Mouse (Mus musculus): ENCODE results near the gene Aldh1a3. TPM values are rescaled to one million over a fixed set of nuclear protein-coding genes. Genes with fewer than 3 reads are reported as not detected.

The Aldh1a3 gene
- total RNA-seq (2021): 1 to 10 TPM in 1 of 2 experiments, under 1 TPM in 1; 0.37 to 1.4 TPM
- long read RNA-seq, experiment 1: 0 reads
- long read RNA-seq, experiment 2: 0 reads

DNA sequence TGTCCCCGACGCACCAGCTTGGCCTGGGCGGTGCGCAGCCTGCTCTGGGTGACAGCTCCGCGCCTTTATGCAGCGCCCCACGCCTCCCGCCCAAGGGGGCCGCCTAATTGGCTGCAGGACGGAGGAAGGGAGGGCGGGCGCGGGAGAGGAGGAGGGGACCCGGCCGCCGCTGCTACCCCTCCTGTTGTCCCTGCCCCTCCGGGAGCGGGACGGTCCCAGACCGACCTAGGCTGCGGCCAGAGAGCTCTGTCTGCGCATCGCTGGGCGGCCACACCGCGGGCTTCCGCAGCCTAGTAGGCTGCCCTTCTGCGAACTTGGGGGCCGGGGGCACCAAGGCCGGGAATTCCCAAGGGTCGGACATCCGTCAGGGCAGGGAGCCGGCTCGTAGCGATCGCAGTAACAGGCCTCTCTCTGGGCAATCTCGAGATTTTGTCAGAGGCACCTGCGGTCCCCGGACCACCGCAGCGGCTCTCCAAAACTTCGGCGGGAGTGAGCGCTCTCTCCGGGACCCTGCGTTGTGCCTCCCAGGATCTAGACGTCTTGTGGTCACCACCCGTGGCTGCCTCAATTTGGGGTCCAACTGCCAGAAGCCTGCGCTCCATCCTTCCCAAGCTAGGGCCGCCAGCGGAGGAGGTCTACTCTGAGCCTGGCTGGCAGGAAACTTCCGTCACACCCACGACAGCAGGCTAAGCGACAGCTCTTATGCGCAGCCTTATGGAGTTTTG lies at the start of gene Aldh1a3:
Aldh1a3 (minus strand) TSS at position 81 of the 725 bp plus-strand sequence.
- peak; percentile 27 for DNase-seq (ENCODE audit: low spot score)

DNA sequence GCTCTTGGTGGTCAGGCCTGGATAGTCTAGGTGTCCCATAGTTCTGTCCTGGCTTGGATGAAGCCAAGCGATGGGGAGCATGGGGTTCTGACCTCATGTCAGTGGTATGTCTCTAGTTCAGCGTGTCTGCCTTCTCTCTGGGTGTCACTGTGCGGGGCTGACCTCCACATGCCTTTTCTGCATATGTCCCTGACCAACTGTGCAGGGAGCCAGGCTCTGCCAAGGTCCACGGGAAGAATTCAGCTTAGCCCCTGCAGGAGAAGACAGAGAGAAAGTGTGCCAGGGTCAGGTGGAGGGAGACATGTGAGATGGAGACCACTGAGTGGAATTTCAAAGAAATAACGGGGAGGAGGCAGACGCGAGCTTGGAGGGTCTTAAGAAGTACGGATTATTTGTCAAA lies 49.0 kb upstream of the Aldh1a3 start:
- no peak for DNase-seq (ENCODE audit: low spot score)

DNA sequence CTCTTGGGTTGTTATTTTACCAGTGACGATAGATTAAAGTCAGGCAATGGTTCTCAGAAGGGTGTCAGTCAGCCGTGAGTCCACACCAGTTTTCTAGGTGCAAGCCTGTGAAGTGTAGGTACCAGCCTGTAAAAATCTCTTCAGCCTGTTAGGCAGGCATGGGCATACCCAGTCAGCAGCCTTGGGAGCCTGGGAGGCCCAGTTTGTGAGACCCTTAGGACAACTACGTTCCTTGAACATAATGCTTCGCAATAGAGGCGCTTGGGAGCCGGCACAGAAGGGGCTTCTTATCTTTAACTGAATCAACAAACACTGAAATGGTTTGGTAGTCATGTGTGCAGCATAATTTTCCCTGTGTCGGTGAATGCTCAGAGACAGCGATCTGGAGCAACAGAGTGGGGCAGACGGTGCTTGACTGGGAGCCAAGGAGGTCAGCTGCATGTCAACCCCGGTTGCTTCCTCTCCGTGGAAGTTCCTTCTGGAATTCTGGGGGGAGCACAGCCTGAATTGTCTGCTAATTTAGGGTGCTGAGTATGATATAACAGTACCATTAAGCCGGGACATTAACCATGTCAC lies 44.4 kb upstream of the Aldh1a3 start:
- DNase-seq (ENCODE audit: low spot score): no peak

DNA sequence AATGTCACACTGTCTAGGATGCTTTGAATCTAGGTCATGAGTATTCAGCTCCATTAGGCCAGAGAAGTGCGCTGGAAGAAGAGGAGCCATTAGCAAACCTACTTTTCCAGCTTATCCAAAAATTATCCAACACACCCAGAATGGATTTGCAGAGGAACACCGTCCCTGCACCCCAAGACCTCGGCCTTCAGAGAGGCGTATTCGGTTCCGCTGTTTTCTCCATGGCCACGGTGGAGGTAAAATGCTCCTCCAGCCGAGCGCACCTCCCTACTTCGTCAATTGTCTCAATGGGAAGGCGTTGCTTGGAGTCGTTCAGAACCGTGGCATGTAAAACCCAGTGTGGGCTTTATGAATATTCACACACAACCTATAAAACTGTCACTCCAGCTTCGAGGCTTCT lies 39.3 kb upstream of the Aldh1a3 start:
- DNase-seq (ENCODE audit: low spot score): no peak

DNA sequence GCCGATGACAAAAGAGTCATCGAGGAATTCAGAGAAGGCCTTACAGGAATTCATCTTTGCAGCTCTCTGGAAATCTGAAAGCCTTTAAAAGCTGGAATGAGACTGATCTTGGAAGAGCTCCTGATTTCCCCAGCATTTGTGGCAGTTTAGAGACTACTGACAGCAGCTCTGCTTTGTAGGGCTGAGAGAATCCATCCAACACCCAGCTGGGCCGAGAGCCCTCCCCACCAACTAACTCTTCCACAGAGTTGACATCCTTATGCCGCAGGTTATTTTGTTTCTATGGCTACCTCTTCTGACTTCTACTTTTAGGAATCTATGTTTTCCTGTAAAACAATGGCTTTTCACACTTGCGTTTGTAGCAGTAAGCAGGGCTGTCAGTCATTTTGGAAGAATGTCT lies 37.9 kb upstream of the Aldh1a3 start:
- no peak for DNase-seq (ENCODE audit: low spot score)

DNA sequence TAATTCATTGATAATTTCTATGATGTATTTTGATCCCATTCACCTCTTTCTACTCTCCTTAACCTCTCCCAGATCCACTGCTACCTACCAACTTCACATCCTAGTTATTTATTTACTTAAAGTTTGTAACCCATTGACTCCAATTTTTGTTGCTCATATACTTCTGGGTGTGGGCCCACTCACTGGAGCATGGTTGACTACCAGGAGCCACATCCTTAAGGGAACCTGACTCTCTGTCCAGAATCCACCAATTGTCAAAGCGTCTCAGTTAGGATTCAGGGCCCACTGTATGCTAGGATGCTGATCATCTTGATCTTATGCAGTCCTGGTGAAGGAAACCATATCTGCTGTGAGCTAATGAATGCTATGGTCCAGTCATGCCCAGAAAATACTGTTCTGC lies 35.8 kb upstream of the Aldh1a3 start:
- no peak for DNase-seq (ENCODE audit: low spot score)

DNA sequence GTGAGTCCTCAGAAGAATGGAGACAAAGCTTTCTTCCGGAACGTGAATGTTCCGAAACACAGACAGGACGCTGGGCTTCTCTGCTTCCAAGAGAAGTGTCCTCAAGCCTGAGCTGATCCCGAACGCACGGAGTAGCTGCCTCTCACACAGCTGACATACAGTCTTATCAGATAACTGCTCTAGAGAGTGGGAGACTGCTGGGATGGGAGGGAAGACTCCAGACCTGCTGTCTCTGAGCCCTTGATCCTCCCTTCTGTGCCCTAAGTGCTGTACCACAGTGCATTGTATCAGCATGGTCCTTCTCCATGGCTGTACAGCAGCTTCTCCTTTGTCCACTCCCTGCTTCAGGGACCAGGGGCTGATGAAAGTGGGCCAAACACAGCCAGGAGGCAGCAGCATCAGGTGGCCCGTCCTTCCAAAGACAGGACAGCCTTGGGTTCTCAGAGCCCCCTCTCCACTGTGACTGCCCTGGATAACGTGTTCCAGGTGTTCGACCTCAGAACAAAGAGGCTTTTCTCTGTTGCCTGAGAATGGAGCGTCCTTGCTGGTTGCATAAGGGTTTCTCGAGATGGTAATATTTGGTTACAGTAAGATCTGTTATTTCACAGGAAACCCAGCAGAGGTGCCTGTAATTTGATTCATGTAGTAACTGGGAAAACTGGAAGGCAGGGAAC lies 24.4 kb upstream of the Aldh1a3 start:
- no peak for DNase-seq (ENCODE audit: low spot score)

DNA sequence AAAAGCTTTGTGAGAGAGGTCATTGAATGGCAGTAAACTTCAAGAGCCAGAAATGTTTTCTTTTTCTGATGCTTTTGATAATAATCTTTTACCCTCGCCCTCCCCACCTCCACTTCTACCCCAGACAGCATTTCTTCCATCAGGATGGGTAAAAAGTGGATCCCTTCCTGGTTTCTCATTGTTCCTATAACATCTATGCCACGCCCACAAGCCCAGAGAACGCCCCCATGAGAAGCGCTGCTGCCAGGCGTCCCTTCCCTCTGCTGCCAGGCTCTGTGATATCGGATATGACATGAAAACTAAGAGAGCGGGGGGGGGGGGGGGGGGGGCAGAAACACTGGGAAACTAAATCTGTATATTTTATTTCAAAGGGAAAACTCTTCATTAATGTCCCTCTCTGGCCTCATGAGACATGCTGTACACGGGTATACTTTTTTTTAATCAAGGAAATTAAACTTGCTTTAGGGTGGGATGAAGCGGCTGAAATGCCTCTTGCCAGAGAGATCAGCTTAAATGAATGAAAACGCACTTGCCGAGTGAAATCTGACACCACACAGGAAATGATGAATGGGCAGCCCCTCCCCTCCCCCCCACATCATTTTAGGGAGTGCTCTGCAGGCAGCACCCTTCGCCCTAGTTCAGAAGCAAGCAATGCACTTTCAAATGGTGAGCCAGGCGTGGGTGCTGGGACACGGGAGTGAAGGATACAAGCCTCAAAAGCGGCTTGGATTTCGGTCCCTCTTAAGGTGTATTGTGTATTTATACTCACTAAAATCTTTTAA lies 22.8 kb upstream of the Aldh1a3 start:
- DNase-seq (ENCODE audit: low spot score): no peak

DNA sequence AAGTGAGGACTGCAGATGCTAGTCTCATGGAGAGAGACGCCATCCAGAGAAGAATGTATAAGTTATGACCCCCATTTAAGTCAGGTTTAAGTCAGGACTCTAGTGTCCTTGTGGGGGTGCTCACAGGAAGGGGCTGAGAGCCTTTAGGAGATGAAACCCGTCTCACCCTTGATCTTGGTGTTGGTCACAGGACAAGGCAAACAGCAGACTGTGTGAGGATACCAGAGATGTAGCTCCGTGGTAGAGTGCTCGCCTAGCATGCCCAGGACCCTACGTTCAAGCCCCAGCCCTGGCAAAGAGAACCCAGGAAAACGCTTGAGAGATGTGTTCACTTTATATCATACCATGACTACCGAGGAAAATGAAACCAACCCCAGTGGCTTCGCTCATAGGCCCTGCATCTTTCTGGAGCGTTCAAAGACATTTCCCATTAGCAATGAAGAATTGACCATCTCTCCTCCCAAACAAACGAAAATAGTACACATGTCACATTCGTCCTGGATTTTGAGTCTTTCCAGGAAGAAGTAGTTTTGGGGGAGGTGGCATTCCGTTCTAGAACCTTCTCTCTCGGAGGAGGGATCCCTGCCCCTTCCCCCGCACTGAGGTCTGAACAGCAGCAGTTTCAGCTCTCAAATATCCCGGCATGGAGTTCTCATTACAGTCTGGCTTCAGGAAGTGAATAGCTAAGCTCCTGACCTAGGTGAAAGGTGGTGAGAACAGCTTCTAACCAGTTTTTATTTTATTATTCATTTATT lies 21.6 kb upstream of the Aldh1a3 start:
- DNase-seq (ENCODE audit: low spot score): no peak

DNA sequence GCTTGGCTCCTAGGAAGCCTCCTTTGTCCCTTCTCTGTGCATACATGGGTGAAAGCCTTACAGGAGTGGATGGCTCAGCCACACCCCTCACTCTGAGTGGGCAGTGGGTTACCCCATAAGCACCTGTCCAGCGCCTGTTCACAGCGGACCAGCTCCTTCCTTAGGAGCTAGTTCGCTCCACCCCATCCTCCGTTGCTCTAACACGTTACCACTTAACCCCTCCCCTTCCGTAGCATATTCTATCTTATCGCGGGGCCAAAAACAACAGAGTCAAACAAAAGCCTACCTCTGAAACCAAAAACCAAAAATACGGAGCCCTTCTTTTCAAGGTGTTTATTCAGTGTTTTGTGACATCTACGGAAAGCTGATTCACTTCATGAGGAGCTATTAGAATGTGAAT lies 21.0 kb upstream of the Aldh1a3 start:
- DNase-seq (ENCODE audit: low spot score): no peak

DNA sequence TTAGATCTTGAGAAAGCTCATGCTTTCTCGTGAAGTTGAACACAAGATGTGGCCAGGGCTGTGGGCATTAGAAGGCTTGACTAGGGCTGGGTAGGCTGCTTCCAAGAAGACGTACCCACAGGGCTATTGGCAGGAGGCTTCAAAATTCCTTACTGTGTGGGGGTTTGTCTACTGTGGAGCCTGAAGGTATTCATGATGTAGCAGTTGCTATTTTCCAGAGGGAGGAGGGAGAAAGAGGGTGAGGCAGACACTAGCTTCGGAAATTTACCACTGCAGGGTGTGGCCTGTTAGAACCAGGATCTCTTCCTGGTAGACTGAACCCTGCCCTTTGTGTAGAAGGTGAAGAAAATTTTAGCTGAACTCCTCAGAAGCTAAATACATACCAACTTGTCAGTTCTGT lies 19.5 kb upstream of the Aldh1a3 start:
- no peak for DNase-seq (ENCODE audit: low spot score)

DNA sequence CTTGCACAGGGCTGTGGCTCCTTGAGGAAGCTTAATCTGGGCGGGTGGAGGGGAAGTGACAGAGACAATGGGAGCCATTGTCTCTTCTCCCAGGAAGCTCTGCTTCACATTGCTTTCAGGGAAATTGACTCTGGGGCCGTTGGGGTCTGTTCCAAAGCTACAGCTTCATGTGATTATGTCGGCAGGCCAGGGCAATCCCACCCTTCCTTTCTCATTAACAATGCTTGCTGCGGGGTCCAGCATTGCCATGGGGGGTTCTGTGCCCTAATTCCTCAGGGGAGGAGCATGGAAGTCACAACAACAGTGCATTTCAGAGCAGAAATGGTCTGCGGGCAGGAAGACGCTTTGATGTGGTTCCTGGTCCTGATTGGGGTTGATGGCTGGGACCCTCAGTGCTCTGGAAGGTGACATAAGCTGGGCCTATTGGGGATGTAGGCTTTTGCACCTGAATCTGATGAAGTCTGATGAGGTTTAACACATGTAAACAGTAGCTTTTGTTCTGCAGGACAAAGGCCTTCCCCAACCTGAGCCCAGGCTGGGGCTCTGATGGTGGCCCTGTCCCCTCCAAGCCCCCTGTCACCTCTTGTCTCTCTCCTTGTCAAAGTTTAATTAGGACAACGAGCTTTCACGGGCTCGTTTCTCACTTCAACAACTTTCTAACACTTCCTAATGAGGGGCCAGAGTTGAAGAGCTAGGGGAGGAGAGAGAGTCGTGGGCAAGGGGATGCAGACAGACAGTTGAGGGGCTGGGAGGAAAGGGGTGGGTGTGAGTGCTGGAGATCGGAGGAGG lies 18.0 kb upstream of the Aldh1a3 start:
- no peak for DNase-seq (ENCODE audit: low spot score)

DNA sequence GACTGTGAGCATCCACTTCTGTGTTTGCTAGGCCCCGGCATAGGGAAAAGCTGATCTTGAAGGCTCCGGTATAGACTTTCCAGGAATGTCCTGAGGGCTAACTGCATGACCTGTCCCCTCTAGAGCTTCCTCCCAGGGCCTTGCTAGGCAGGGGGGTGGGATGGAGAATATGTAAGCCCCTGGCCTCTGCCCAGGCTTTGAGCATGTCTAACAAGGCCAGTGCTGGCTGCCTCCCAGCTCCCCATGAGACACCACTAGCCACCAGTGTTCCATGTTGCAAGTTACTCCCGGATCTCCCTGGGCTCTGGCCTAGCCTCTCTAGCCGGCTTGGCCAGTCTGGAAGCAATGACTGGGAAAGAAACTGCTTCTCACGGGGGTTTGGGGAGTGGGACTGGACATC lies 17.4 kb upstream of the Aldh1a3 start:
- no peak for DNase-seq (ENCODE audit: low spot score)

DNA sequence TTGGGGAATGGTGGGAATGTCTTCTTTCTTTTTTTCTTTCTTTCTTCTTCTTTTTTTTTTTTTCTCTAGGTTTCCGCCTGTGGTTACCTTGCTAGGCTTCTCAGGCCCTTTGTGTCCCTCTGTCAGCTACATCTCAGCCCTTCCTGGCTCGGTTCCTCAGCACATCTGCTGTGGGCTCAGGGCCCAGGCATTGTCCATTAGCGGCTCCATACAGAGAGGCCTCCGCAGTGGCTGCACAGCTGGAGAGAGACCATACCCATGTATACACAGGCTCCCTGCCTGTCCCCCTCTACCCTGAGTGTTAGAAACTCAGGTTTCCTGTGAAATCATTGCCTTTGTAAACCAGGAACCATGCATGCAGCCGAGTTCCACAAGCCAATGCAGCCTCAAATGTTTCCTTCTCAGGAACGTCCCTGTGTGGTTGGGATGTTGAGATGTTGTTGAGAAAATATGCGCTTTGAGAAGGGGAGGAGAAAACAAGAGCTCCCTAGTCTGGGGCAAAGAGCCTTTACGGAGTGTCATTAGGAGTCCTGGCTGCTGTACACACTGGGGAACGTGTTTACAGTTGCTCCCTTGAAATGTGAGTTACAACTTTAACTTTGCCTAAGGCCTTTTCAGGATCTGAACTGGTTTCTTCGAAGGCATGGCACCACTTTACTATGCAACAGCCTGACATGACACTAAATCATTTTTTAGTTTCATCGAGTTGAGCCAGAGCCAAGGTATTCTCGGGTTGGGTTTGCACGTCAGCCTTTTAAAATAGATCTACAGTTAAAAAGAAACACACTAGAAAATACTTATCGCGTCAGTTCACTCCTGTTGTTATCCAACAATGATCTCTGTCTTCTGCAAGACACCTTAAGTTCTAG lies 15.4 kb upstream of the Aldh1a3 start:
- DNase-seq (ENCODE audit: low spot score): peak; percentile 10

DNA sequence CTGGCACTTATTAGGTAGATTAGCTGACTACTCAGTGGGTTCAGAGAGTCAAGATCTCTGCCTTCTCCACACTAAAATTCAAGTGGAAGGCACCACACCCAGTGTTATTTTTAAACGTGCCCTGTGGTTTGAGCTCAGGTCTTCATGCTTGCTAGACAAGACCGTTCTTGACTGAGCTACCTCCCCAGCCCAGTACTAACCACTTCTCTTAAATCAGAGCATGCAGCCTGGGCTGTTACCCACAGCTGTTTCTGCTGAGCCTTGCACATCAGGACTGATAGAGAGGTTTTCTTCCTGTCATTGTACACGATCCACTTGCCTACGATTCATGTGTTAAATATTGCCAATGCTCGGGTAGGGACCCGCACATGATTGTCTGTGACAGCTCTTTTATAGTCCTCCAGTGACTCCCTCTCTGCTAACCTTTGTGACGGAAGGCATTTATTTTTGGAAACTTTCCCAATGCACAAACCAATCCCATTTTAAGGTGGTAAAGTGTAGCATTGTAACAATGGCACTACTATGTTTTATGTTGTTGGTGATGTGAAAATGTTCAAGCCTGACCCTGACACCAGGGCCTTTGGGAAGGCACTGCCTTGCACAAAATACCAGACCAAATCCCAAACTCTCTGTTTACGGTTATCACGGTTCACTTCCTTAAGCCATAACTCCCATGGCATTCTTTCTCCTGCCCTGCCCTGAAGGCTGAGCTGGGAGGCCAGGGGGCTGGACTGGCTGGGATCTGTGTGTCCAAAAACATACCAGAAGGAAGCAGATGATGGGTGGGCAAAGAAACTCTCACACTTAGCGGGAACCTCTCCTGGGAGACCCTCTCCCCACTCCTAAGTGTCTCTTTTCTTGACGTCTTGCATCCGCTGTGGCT lies 11.7 kb upstream of the Aldh1a3 start:
- DNase-seq (ENCODE audit: low spot score): no peak

DNA sequence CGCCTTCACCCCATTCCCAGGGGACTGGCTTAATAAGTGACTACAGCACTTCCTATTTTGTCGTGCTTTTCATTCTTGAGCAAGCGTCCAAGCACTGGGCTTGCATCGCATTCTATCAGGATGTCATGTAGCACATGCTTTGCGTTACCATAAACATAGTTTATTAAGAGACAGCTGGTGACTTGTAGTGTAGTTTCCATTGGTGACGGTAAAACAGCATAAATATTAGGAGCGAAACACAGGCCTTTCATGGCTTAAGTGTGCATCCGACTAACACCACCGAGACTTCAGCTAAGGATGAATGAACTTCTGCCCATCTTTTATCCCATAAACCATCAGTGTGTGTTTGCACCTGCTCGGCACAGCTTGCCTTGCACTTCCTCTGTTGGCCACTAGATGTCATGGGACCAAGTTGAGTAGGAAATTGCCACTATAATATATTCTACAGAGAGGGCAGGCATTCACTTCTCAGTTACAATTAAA lies 7.2 kb upstream of the Aldh1a3 start:
- DNase-seq (ENCODE audit: low spot score): peak; percentile 61

DNA sequence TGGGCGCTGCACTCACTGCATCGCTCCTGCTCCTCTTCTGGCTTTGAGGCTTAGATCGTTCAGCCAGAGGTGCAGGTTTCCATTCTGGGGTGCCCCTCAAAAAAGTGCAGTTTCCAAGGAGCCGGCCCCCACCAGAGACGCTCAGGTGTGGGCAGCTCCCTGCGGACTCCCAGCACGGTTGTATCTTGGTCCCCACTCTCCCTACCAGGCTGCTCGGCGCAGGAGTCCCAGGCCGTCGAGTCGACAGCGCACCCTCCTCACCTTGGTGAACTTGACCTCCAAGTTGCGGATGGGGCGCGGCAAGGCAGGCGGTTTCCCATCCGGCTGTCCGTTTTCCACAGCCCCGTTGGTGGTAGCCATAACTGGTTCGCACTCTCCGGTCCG lies 272 bp downstream of the Aldh1a3 start:
- DNase-seq (ENCODE audit: low spot score): no peak

DNA sequence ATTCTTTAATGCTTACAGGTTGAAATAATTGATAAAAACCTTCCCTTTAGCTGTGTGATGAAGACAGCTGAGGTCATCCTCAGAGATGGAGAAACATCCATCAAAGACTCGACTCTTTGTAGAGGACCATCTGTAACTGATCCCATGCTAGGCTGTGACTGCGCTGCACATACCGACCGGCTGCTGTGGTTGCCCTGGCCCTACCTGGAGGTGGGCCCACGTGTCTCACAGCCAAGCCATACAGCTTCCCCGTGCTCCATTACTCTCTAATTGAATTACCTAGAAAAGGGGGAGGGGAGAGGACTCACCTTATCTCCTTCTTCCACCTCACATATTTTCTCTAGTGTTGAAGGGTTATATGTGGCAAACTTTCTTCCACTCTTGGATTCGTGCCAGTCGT lies 5.4 kb downstream of the Aldh1a3 start:
- DNase-seq (ENCODE audit: low spot score): no peak
